Mouse (Mus musculus) ES-E14 (cell line): ENCODE data around the gene Sgsh. TPM values are rescaled to one million over a fixed set of nuclear protein-coding genes. Genes with fewer than 3 reads are reported as not detected.
A peak's percentile ranks its signal among the peaks of the same experiment; 100 is the strongest.

Experiments used
- DNase-seq: peaks from one replicate; pipeline ENCODE4 v3.0.0-alpha.2; 2013; ENCODE audit warnings: low read depth, low spot score
- H3K27ac ChIP-seq: 2 replicates; pipeline ENCODE4 v1.5.1; 2012; ENCODE audit warnings: low read depth, mild to moderate bottlenecking, low read length, moderate library complexity, mixed read lengths; ENCODE audit not compliant: poor library complexity, insufficient read depth, severe bottlenecking
- H3K36me3 ChIP-seq: 2 replicates; pipeline ENCODE4 v1.6.1; 2012; ENCODE audit warnings: mild to moderate bottlenecking, low read length, moderate library complexity, mixed read lengths; ENCODE audit not compliant: control insufficient read depth, poor library complexity, insufficient read depth, severe bottlenecking
- H3K4me1 ChIP-seq, 2 experiments: fragments of 150-350 bp in 1 of 2; sonication (generic) in 1 of 2; 2 replicates each; pipeline ENCODE4 v1.6.1; 2012; ENCODE audit warnings: low read length in 2 of 2, mild to moderate bottlenecking in 1 of 2, mixed read lengths in 1 of 2; ENCODE audit not compliant: control insufficient read depth in 2 of 2, insufficient read depth in 2 of 2, poor library complexity in 1 of 2
- H3K4me3 ChIP-seq, 2 experiments: fragments of 150-350 bp in 1 of 2; sonication (generic) in 1 of 2; 2 replicates each; pipeline ENCODE4 v1.5.1; 2012; ENCODE audit warnings: low read length in 2 of 2, low read depth in 1 of 2, mild to moderate bottlenecking in 1 of 2, mixed read lengths in 1 of 2; ENCODE audit not compliant: insufficient read depth in 1 of 2, poor library complexity in 1 of 2, severe bottlenecking in 1 of 2
- H3K9ac ChIP-seq: 2 replicates; pipeline ENCODE4 v1.6.1; 2012; ENCODE audit warnings: low read depth, mild to moderate bottlenecking, low read length, mixed read lengths; ENCODE audit not compliant: poor library complexity, insufficient read depth, severe bottlenecking
- H3K9me3 ChIP-seq: fragments of 150-350 bp; sonication (generic); 2 replicates; pipeline ENCODE4 v1.6.1; 2012; ENCODE audit warnings: low read depth, mild to moderate bottlenecking, low read length; ENCODE audit not compliant: control insufficient read depth, insufficient read depth
- CHD2 ChIP-seq: IDR thresholded peaks from 2 replicates; pipeline ENCODE4 v1.6.1; 2014; ENCODE audit warnings: mild to moderate bottlenecking, low read depth, low read length, inconsistent platforms
- HCFC1 ChIP-seq: IDR thresholded peaks from 2 replicates; pipeline ENCODE4 v1.6.1; 2012; ENCODE audit warnings: low read length, inconsistent platforms, borderline replicate concordance; ENCODE audit not compliant: insufficient read depth
- MAFK ChIP-seq: IDR thresholded peaks from 2 replicates; pipeline ENCODE4 v1.6.1; 2014; ENCODE audit warnings: mild to moderate bottlenecking, low read depth, low read length, inconsistent platforms; ENCODE audit not compliant: insufficient read depth
- ZC3H11A ChIP-seq: IDR thresholded peaks from 2 replicates; pipeline ENCODE4 v1.6.1; 2012; ENCODE audit warnings: low read depth, mild to moderate bottlenecking, inconsistent platforms, low read length, borderline replicate concordance
- ZNF384 ChIP-seq: IDR thresholded peaks from 2 replicates; pipeline ENCODE4 v1.6.1; 2012; ENCODE audit warnings: low read depth, low read length, inconsistent platforms
- in situ Hi-C, 2 experiments: fragments of 600-800 bp; cut with MboI; formaldehyde crosslinking; loops; one replicate each; pipeline ENCODE4 v1.15.1; 2025; ENCODE audit warnings: low sequenced_read_pairs in 2 of 2, inconsistent platforms in 1 of 2; ENCODE audit not compliant: unreplicated experiment in 2 of 2
- total RNA-seq: library from RNA; depleted of rRNA; stranded (reverse); fragments of 300-350 nt; gene quantifications from 2 replicates; pipeline ENCODE4 v1.2.3, GENCODE M21; 2012

Sgsh gene
- total RNA-seq, 1 experiment: 3.4 TPM

DNA sequence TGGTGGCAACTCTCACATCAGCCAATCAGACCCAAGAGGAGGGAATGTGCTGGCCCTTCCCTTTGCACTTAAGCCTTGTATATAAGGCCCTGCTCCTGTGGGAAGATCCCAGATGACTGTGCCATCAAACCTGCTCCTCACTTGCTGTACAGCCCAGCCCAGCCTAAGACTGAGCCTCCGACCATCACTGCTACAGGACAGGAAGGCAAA is 47.8 kb downstream of the Sgsh start, which contains the start of gene Card14:
Gene Card14, plus strand, starts transcription at position 111 of the 210 bp plus-strand sequence.
- H3K27ac ChIP-seq: no peak within 1 kb of the TSS

DNA sequence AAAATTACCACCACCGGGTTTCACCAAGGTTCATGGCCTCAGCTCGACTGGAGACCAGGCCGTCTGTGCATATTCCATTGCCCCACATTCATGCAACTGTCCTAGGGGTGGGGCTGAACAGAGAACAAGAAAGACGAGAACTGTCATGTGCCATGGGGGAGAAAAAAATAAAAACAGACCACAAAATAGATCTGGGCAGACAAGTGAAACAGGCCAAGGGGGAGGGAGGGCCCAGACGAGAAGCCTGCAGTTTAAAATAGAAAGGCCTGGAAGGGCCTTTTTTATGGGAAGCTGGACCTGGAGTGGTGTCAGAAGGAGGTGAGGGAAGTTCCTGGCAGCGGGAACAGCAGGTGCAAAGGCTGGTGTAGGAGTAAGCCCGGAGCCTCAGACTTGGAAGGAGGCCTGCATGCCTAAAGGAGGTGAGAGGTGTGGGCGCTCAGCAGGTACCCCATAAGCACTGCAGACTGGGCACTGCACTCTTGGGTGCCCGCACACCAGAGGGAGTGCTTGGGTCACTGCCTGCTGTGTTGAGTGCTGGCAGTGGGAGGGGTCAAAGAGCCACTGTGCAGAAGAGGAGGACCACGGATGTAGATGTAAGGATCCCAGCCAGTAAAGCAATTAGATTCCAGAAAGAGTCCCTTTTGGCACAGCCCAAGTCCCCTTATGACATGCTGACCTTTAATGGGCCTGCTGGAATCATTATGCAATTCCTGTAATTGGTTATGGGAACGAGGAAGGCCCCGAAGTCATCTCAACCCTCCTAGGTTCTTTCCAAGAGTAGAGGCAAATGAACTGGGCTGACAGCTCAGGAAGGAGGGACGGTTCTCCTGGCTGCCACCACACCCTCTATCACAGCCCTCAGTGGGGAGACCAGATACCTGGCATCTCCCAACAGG is 48.3 kb downstream of the Sgsh start:
- H3K4me1 ChIP-seq: peaks cover 3 to 11% of the 10 kb centered on the region in 2 experiments; a peak in 1 of 4 replicates
- no peak overlapping the region for H3K27ac ChIP-seq
- no peaks in the 10 kb centered on the region for H3K9me3 ChIP-seq
- no peaks in the 10 kb centered on the region for H3K36me3 ChIP-seq
- no peak for TF ChIP-seq MAFK
- no peak for TF ChIP-seq ZC3H11A
- TF ChIP-seq CHD2: no peak
- TF ChIP-seq HCFC1: no peak
- no peak for TF ChIP-seq ZNF384
- DNase-seq: no peak
- H3K9ac ChIP-seq: no peak overlapping the region
- H3K4me3 ChIP-seq: no peak overlapping the region
- in situ Hi-C loops: no loop called here

More for the DNA sequence above, 47.8 kb downstream of the Sgsh start, which contains the start of gene Card14:
- in situ Hi-C loops: no loop called here
- Histone ChIP-seq H3K9me3 (no peaks in the 10 kb centered on the region), H3K36me3 (no peaks in the 10 kb centered on the region), H3K4me1 (peaks cover 3 to 11% of the 10 kb centered on the region in 2 experiments; a peak in 1 of 4 replicates), H3K9ac (no peak within 1 kb of the TSS; the same call in 1 of the 2 replicates), H3K4me3 (no peak within 1 kb of the TSS)
- no peak for DNase-seq
- TF ChIP-seq HCFC1 (no peak), CHD2 (no peak), MAFK (no peak), ZC3H11A (no peak), ZNF384 (no peak)

DNA sequence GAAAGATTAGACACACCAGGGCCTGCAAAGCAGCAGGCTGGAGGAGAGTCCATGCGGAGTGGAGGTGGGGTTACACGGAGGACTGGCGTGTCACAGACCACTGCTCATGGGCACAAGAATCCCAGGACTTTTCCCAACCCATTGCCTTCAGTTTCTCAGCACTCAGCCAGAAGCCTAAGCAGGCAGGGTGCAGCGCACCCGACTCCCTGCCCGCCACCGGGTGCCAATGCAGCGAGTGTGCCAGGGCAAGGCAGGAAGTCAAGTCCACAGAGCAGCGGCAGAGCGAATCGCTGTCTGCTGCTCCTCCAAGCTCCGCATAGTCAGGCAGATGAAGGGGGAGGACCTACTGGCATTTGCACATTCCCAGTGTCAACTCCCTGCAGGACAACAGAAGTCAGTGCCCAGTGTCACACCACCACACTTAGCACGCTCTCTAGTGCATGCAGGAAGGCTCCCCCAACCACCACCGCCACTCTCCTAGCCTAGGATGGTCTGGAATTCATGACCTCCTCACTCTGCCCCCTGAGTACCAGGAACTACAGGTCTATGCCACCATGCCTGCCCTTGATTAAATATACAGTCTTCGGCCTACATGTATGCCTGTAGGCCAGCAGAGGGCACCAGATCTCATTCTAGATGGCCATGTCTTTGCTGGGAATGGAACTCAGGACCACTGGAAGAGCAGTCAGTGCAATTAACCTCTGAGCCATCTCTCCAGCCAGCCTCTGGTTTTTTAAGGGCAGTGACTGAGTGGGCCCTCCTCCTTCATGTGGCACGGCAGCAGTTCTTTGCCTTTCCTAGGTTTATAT is 50.2 kb downstream of the Sgsh start:
- TF ChIP-seq MAFK (no peak), ZC3H11A (peak; percentile 18)
- peak overlapping the region; percentile 53; the same call in 1 of the 2 replicates for H3K9ac ChIP-seq

DNA sequence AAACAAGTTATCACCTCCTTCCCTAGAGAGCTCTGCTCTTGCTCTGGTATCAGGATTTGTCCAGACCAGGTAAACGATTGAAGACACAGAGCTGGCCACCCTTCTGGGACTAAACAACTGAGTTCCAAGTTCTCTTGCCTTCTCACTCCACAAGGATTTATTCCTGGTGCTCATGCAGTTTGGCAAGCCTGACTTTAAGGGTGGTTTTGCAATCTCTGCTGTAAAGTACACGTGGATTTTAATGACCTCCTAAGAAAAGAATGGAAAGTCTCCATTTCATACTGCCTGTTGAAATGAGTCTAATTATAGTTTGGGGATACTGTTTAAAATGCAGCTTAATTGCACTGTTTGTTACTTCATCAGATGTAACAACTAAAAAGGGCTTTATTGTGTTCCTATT is 54.4 kb downstream of the Sgsh start:
- in situ Hi-C loops: no loop called here
- peak overlapping the region in 1 of 2 experiments; percentile 64; a peak in 1 of 4 replicates for H3K4me3 ChIP-seq
- no peak overlapping the region for H3K9ac ChIP-seq
- DNase-seq: no peak
- no peak overlapping the region for H3K27ac ChIP-seq
- peaks cover 19% of the 10 kb centered on the region for H3K36me3 ChIP-seq
- H3K9me3 ChIP-seq: no peaks in the 10 kb centered on the region
- H3K4me1 ChIP-seq: peaks cover 2 to 6% of the 10 kb centered on the region in 2 experiments; a peak in 2 of 4 replicates
- TF ChIP-seq ZNF384 (no peak), HCFC1 (no peak), CHD2 (no peak), ZC3H11A (no peak), MAFK (no peak)

More for the DNA sequence above, 50.2 kb downstream of the Sgsh start:
- DNase-seq: peak; percentile 66
- Histone ChIP-seq H3K36me3 (no peaks in the 10 kb centered on the region), H3K4me1 (peaks cover 3 to 9% of the 10 kb centered on the region in 2 experiments; a peak in 1 of 4 replicates), H3K4me3 (peak overlapping the region; percentile 32 to 48; a peak in 2 of 4 replicates), H3K27ac (no peak overlapping the region), H3K9me3 (no peaks in the 10 kb centered on the region)
- in situ Hi-C loops: no loop called here
